Mouse (Mus musculus) kidney, adult 9 months (tissue): ENCODE measurements around the gene Hrg.
"Not testable (repeated sequence)": the region's sequence is repeated elsewhere in the genome, so short reads cannot be mapped to it uniquely, and the experiment has no call there.

Source experiments
- DNase-seq: peaks from one replicate; pipeline ENCODE4 v3.0.0; 2022

Gene Hrg

GRCm38 (mm10) chr16:22950840-22951395 lies at the start of gene Hrg:
Gene Hrg (plus strand): TSS chr16:22951072.
- peak; percentile 42 for DNase-seq

- DNase-seq: peak; percentile 54
These were observed 49.5 kb upstream of the Hrg start for GRCm38 (mm10) chr16:22901326-22901725.

DNA sequence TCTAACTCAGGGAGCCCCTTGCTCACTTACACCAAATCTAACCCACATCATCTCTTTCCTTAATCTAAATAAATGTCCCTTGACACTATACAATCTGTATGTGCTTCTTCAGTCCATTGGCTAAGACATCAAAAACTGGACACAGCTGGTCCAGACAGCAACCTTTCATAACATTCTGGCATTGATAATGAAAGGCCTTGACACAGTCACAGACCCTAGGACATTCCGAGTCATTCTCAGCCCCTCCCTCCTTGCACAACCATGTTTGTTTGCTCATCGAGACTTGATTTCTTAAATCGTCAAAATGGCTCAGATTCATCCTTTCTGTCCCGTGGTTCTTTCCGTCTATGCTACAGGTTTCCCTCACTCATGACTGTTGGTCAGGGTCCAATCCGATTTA lies 41.6 kb upstream of the Hrg start:
- no peak for DNase-seq

DNA sequence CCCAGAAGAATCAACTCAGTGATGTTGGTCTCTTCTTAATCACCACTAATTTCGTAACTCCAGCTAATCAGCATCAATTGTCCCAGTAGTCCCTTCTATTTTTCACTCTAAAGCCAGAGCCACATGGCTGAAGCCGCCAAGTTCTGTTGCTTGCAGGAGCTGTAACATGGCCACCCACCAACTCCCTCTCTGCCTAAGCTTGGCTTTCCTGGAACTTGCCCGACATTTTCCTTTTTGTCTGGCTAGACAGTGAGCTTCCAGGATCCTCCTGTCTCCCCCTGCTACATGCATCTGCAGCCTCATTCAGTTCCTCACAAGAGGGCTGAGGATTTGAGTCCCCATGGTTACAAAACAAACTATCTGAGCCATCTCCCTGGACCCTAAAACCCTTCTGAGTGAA lies 38.9 kb upstream of the Hrg start:
- no peak for DNase-seq

- DNase-seq: no peak
These were observed 38.0 kb upstream of the Hrg start for GRCm38 (mm10) chr16:22912886-22913285.

DNA sequence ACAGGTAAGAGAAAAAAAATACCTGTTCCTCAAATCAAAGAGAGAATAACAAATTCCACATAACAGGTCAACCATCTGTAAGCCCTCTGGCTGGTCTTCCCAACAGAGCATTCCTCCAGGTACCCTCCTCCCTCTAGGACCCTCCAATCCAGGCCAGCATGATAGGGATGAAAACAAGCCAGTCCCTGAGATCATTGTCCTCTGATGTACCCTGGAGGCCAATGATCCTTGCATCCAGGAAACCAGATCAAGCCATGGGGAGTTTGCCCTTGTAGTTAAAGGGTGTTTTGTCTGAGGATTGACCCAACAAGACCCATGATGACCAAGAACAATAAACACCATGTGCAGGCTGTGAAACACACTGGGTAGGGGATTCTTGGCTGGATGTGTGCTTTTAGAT lies 36.6 kb upstream of the Hrg start:
- DNase-seq: no peak

GRCm38 (mm10) chr16:22918034-22918433 lies 32.8 kb upstream of the Hrg start, which contains the start of gene Fetub:
Gene Fetub (plus strand): TSS chr16:22918334.
- DNase-seq: no peak

GRCm38 (mm10) chr16:22918664-22919312 lies 32.1 kb upstream of the Hrg start:
- no peak for DNase-seq

GRCm38 (mm10) chr16:22919971-22920854 lies 30.7 kb upstream of the Hrg start:
- DNase-seq: peak; percentile 10

GRCm38 (mm10) chr16:22921761-22922160 lies 29.1 kb upstream of the Hrg start:
- no peak for DNase-seq

DNA sequence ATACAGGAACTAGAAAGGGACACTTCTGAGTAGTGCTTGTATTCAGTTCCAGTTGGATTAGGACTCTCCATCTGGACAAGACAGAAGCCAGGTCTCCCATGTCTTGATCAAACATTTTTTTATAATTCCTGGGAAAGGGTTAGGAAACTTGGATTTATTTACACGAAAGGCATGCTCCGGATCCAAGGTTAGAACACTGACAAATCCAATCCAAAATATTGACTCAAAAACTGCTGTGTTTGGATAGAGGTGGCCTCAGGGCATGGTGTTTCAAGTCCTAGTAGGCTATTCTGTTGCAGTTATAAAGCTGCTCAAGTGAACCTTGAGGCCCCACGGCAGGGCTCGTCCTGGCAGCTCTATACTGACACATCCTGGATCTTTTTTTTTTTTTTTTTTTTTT lies 28.4 kb upstream of the Hrg start:
- DNase-seq: no peak

DNA sequence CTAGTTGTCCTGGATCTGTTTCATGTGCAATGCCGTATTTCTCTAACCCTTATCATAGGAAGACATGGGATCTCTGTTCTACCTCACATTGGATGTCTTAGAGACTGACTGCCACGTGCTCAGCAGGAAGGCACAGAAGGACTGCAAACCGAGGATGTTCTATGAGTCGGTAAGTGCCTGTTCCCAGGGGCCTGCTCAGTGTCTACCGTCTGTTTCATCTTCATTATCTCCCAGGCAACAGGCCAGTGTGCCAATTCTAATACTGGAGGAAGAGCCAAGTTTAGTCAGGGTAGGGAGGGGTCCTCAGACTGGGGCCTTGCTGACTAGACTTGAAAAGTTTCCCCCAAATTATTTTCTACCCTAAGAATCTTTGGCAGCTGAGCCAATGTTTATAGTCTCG lies 21.3 kb upstream of the Hrg start:
- DNase-seq: no peak

GRCm38 (mm10) chr16:22931431-22932200 lies 19.3 kb upstream of the Hrg start:
- DNase-seq: no peak

DNA sequence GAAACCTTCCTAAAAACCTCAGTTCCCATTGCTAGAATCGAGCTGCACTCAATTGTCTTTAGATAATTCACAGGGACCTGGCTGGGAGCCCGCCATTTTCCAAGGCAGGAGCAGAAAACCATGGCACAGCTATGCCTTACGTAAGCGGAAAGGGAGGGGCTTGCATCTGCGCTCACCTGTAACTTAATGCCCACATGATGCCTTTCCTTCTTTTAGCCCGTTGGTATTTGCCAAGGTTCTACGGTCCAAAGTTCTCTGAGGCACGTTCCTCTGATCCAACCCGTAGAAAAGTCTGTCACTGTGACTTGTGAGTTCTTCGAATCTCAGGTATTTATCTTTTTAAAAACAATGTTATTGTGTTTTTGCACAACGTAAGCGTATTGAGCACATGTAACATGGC lies 13.2 kb upstream of the Hrg start:
- DNase-seq: peak; percentile 36

DNA sequence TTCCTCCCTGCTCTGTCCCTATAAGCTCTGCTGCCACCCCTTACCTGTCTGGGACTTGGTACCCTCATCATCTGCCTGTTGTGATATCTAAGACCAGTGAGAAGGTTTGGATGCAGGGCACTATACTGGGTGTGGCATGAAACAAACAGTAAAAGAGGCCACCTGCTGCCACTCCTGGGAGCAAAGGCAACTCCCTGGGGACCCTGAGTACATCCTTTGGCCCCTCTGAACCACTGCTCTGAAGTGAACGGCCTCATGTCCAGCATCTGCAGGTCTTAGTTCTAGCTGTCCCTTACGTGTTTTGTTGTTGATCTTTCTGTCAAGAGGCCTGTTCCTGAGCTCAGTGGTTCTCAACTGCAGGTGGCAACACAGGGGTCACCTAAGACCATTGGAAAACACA lies 12.3 kb upstream of the Hrg start:
- DNase-seq: no peak

DNA sequence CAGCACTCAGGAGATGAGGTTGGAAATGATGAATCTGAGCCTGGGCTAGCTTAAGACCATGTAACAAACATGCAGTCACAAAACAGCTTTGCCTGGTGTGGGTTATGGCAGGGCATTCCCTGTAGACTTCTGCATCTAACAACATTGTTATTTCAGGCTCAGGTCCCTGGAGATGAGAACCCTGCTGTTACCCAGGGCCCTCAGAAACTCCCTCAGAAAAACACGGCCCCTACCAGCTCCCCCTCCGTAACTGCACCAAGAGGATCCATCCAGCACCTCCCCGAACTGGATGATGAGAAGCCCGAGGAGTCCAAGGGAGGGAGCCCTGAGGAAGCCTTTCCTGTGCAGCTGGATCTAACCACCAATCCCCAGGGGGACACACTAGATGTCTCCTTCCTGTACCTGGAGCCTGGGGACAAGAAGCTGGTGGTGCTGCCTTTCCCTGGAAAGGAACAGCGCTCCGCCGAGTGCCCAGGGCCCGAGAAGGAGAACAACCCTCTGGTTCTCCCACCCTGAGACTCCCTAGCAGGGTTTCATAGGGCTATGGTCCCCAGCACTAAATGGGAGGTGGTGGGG lies 11.7 kb upstream of the Hrg start:
- DNase-seq: no peak

GRCm38 (mm10) chr16:22941825-22942476 lies 8.9 kb upstream of the Hrg start:
- not testable (repeated sequence) for DNase-seq

- no peak for DNase-seq
These were observed 3.5 kb upstream of the Hrg start for GRCm38 (mm10) chr16:22947371-22947770.

- DNase-seq: peak; percentile 59
These were observed 2.2 kb downstream of the Hrg start for GRCm38 (mm10) chr16:22953069-22953468.

- no peak for DNase-seq
These were observed 4.7 kb downstream of the Hrg start for GRCm38 (mm10) chr16:22955397-22956084.

DNA sequence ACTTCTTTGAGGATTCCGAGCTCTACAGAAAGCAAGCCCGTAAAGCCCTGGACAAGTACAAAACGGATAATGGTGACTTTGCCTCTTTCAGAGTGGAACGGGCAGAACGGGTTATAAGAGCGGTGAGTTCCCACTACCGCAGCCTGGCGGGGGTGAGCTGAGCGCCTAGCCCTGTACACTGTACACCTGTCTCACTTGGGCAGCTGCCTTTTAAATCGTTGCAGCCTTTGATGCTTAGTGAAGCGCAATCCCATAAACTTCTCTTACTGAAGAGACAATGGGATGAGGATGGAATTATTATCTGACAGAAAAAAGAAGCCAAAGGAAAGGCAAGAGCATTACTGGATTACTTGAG lies 5.2 kb downstream of the Hrg start:
- no peak for DNase-seq

GRCm38 (mm10) chr16:22961073-22961472 lies 10.2 kb downstream of the Hrg start:
- DNase-seq: no peak
